Mouse (Mus musculus) hematopoietic stem cell, adult 5-6 weeks (primary cell): ENCODE data around the gene Mrpl51. TPM values are rescaled to one million over a fixed set of nuclear protein-coding genes. Genes with fewer than 3 reads are reported as not detected.

Experiments
- ATAC-seq, 2 experiments: fragments of 125-278 bp in 1 of 2; replicated peaks in 1 of 2; 2 replicates each; pipeline ENCODE4 v1.8.0; 2016 to 2017; ENCODE audit warnings: inconsistent platforms in 2 of 2, mild to moderate bottlenecking in 2 of 2, moderate number of reproducible peaks in 2 of 2, low read depth in 1 of 2, moderate TSS enrichment in 1 of 2; ENCODE audit not compliant: low FRiP score in 2 of 2, poor library complexity in 2 of 2, severe bottlenecking in 2 of 2, insufficient read depth in 1 of 2, low TSS enrichment in 1 of 2
- total RNA-seq: library from RNA; stranded (forward); fragments of 172-1452, 232-1000 nt; gene quantifications from 2 replicates; pipeline ENCODE4 v1.2.3, GENCODE M21; 2017

Gene Mrpl51
- total RNA-seq, 1 experiment from 2014 or later: 72.6 TPM

- no peak for ATAC-seq
Measured at GRCm38 (mm10) chr6:125170194-125170593, 21.4 kb upstream of the Mrpl51 start.

- no peak for ATAC-seq
Measured at GRCm38 (mm10) chr6:125172474-125172873, 19.1 kb upstream of the Mrpl51 start.

GRCm38 (mm10) chr6:125173256-125173655 lies 18.3 kb upstream of the Mrpl51 start:
- no peak for ATAC-seq

GRCm38 (mm10) chr6:125175469-125175868 lies 16.1 kb upstream of the Mrpl51 start:
- ATAC-seq: no peak

GRCm38 (mm10) chr6:125179601-125180000 lies 12.0 kb upstream of the Mrpl51 start:
- ATAC-seq: no peak

GRCm38 (mm10) chr6:125182133-125182532 lies 9.5 kb upstream of the Mrpl51 start:
- no peak for ATAC-seq

GRCm38 (mm10) chr6:125186203-125186602 lies 5.4 kb upstream of the Mrpl51 start:
- no peak for ATAC-seq

GRCm38 (mm10) chr6:125190816-125191215 lies 785 bp upstream of the Mrpl51 start:
- ATAC-seq: no peak

GRCm38 (mm10) chr6:125192016-125192714 lies 564 bp downstream of the Mrpl51 start:
- peak; percentile 76 to 78 for ATAC-seq

GRCm38 (mm10) chr6:125192841-125193240 lies 1.2 kb downstream of the Mrpl51 start:
- ATAC-seq: no peak

GRCm38 (mm10) chr6:125193390-125193789 lies 1.8 kb downstream of the Mrpl51 start:
- ATAC-seq: no peak

GRCm38 (mm10) chr6:125195541-125196075 lies 4.0 kb downstream of the Mrpl51 start:
- no peak for ATAC-seq

GRCm38 (mm10) chr6:125196301-125196700 lies 4.7 kb downstream of the Mrpl51 start:
- no peak for ATAC-seq

GRCm38 (mm10) chr6:125197166-125197565 lies 5.6 kb downstream of the Mrpl51 start:
- ATAC-seq: no peak

- ATAC-seq: no peak
Measured at GRCm38 (mm10) chr6:125210436-125210835, 18.8 kb downstream of the Mrpl51 start.

- no peak for ATAC-seq
Measured at GRCm38 (mm10) chr6:125212621-125213020, 21.0 kb downstream of the Mrpl51 start.

GRCm38 (mm10) chr6:125213129-125213528 lies 21.5 kb downstream of the Mrpl51 start:
- ATAC-seq: no peak

- no peak for ATAC-seq
Measured at GRCm38 (mm10) chr6:125213715-125214114, 22.1 kb downstream of the Mrpl51 start.
